Mouse (Mus musculus) layer of hippocampus, adult 9-10 months (tissue): ENCODE measurements around the gene Crisp3.
"Not testable (repeated sequence)": the region's sequence is repeated elsewhere in the genome, so short reads cannot be mapped to it uniquely, and the experiment has no call there.

Experiments
- DNase-seq: peaks from one replicate; pipeline ENCODE4 v3.0.0; 2022; ENCODE audit warnings: low spot score

Crisp3 gene

DNA sequence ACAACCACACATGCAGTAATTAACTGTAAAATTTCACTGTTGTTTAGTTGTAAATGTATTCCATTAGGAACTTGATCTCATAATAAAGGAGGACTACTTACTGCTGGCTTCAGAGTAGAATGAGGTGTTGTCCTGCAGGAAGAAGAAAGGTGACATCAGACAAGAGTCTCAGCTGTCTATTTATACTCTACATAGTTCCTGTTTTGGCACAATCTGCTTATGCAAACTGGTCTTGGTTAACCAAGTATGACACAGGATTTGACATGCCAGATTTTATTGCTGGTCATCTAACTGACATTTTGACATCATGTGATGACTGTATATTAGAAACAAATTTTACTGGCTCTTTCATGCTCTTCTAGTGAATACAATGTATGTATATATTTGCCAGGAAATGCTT is at the start of gene Crisp3:
Gene Crisp3 (minus strand): TSS at position 154 of the 400 bp plus-strand sequence.
- no peak for DNase-seq

DNA sequence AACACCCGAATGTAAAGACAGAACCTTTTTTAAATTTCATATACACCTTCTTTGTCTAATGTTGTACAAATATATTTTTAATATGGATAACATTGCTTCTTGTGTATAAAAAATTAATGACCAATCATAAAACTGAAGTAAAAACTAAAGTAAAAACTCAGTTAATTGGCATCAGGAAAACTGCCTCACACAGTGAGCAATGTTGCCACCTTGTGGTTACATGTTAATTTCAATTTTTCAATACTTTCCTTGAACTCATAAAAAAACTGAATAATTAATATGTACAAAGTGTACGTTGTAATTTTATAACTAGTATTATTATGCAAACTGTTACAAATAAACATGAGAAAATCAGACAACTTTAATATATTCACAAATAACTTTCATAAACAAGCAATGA is 43.3 kb upstream of the Crisp3 start:
- DNase-seq, result no peak

DNA sequence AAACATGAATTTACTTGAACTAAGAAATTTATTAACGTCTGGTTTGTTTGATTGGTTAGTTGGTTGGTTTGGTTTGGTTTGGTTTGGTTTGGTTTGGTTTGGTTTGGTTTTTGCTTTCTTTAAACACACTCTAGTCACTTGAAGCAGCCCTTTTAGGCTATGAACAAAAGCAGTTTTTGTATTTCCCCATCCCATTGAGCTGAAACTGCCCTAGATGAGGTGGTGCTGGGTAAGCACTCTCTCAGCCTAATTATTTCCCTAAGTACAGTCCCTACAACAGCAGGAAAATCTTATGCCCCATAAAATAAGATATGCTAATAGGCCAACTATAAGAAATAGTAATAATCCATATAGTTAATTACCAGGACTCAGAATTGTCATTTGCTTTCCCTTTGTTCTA is 33.4 kb upstream of the Crisp3 start:
- DNase-seq, result no peak

DNA sequence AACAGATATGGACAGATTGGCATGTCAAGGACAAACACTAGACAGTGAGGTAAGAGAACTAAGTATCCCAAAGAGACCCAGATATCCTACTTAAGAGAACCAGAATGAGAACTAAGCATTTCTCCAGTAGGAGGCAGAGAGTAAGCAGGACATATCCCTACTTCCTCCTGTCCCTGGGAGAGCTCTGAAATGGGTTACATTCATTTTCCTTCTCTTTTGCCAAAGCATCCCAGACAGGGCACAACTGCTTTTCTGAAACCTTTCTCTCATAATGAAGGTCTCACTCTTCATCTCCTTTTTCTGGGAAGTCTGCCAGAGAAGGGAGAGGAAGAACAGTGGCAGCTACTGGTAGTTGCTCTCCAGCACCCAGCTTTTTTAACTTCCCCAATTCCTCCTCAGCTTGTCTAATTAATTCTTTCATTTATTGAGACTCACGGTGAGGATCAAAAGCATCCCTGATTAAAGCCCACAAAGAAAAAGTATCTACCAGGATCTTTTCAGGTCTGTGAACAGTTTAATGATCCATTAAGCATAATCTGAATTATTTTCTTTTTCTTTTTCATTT is 32.9 kb upstream of the Crisp3 start:
- no peak for DNase-seq

DNA sequence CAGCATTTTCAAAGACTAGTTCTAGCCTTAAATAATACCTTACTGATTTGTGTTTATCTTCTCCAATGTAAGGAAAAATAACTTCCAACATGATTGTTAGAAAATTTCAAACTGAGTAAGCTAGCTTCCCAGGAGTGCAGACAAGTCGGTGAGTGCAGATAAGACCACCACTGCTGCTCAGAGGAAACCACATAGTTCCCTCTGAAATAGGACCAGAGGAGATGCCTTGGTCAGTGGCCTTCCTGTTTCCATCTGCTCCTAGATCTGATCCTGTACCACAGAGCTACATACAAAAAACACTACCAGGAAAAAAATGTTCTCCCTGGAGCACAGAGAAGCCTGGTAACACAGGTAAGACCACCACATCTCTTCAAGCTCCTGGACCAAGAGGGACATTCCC is 10.4 kb upstream of the Crisp3 start:
- DNase-seq, result no peak

DNA sequence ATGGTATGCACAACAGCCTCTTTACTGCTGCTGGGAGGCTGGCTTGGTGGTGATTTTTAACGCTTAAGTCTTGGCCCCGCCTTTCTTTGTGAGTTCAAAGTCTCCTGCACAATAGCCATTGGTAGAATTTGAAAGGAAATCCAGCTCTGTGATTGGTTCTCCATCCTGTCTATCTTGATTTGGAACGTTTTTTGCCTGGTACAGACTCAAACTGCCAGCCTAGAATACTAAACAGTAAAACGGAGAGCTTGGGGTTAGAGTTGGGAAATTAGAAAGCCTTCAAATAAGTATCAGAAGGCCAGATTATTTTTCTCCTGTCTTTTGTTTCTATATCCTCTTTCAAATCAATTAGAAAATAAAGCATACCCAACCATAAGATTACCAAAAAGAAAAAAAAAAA is 33.5 kb downstream of the Crisp3 start, which contains the start of gene Pgk2:
Gene Pgk2 (minus strand): TSS at position 101 of the 400 bp plus-strand sequence.
- DNase-seq, result no peak

DNA sequence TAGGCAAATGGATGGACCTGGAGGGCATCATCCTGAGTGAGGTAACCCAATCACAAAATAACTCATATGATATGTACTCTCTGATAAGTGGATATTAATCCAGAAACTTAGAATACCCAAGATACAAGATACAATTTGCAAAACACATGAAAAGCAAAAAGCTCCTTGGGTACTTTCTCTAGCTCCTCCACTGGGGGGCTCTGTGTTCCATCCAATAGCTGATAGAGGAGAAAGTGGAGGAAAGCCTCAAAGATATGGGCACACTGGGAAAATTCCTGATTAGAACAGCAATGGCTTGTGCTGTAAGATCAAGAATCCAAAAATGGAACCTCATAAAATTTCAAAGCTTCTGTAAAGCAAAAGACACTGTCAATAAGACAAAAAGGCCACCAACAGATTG is 40.3 kb downstream of the Crisp3 start:
- not testable (repeated sequence) for DNase-seq

DNA sequence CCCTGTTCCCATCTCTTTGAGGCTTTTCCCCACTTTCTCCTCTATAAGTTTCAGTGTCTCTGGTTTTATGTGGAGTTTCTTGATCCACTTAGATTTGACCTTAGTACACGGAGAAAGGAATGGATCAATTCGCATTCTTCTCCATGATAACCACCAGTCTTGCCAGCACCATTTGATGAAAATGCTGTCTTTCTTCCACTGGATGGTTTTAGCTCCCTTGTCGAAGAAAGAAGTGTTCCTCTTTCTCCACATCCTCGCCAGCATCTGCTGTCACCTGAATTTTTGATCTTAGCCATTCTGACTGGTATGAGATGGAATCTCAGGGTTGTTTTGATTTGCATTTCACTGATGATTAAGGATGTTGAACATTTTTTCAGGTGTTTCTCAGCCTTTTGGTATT is 51.9 kb downstream of the Crisp3 start:
- not testable (repeated sequence) for DNase-seq
